Mouse (Mus musculus) intestine, embryonic 14.5 days (tissue): Measurements from ENCODE around the gene Chkb. TPM values are rescaled to one million over a fixed set of nuclear protein-coding genes. Genes with fewer than 3 reads are reported as not detected.
"Not testable (repeated sequence)": the region's sequence is repeated elsewhere in the genome, so short reads cannot be mapped to it uniquely, and the experiment has no call there.

Experiments used
- ATAC-seq: fragments of 200-750 bp; cut with Nextera tagmentation; replicated peaks from 2 replicates; pipeline ENCODE4 v1.8.0; 2017; ENCODE audit warnings: low read depth, moderate number of reproducible peaks, moderate TSS enrichment, moderate library complexity; ENCODE audit not compliant: low FRiP score, low TSS enrichment
- DNase-seq: peaks from one replicate; pipeline ENCODE4 v3.0.0-alpha.2; 2018; ENCODE audit warnings: low spot score
- H3K27ac ChIP-seq: fragments of 300-500 bp; sonication (generic); 2 replicates; pipeline ENCODE4 v1.5.1; 2014; ENCODE audit warnings: low read depth, mild to moderate bottlenecking, control low read depth
- H3K27me3 ChIP-seq: fragments of 300-500 bp; sonication (generic); replicated peaks from 2 replicates; pipeline ENCODE4 v1.6.1; 2014; ENCODE audit warnings: low read length, control low read depth; ENCODE audit not compliant: control insufficient read depth, insufficient read depth
- H3K36me3 ChIP-seq: fragments of 300-500 bp; sonication (generic); 2 replicates; pipeline ENCODE4 v1.6.1; 2014; ENCODE audit warnings: low read length, control low read depth; ENCODE audit not compliant: control insufficient read depth, insufficient read depth
- H3K4me1 ChIP-seq: fragments of 300-500 bp; sonication (generic); replicated peaks from 2 replicates; pipeline ENCODE4 v1.6.1; 2014; ENCODE audit warnings: low read length, control low read depth, mixed read lengths; ENCODE audit not compliant: control insufficient read depth, insufficient read depth
- H3K4me2 ChIP-seq: fragments of 300-500 bp; sonication (generic); 2 replicates; pipeline ENCODE4 v1.6.1; 2014; ENCODE audit warnings: low read length
- H3K4me3 ChIP-seq: fragments of 300-500 bp; sonication (generic); 2 replicates; pipeline ENCODE4 v1.5.1; 2014; ENCODE audit warnings: low read depth, low read length, control low read depth, mixed read lengths
- H3K9ac ChIP-seq: fragments of 300-500 bp; sonication (generic); 2 replicates; pipeline ENCODE4 v1.6.1; 2014; ENCODE audit warnings: mild to moderate bottlenecking, low read length
- H3K9me3 ChIP-seq: fragments of 300-500 bp; sonication (generic); 2 replicates; pipeline ENCODE4 v1.6.1; 2016; ENCODE audit warnings: low read length, control low read depth; ENCODE audit not compliant: control insufficient read depth
- WGBS: fragments of 180-500 bp; shearing (Covaris S2); extraction: QIAGEN DNeasy Blood & Tissue Kit; methylation state at CpG from one replicate; pipeline ENCODE4 v1.1.7; 2014; 5-methylcytosine and 5-hydroxymethylcytosine counted together
- polyA plus RNA-seq: library from polyadenylated mRNA; unstranded; fragments of >200 nt; fragmentation: Nextera tagmentation; extraction: Ambion mirVana; gene quantifications from 2 replicates; pipeline ENCODE4 v1.2.1, GENCODE M21; 2014

The Chkb gene
- polyA plus RNA-seq, 1 experiment from 2014 or later = 49.7 TPM

DNA sequence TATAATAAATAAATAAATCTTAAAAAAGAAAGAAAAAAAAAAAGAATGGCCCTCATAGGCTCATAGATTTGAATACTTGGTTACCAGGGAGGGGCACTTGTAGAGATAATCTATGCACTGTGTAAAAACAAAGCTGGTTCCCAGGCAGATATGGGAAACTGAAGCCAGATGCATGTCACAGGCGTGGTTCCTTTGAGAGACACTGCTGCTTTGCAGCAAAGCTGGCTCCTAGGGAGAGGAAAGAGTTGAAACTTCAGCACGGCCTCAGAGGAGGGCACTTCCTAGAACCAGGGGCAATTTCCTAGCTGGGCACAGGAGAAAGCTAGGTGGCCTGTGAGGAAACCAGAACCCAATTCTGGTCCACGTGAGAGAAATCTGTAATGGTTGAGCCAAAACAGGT is 4.4 kb upstream of the Chkb start:
- no peaks in the 10 kb centered on the region for H3K27me3 ChIP-seq
- no peak overlapping the region for H3K9ac ChIP-seq
- no peak overlapping the region for H3K4me2 ChIP-seq
- no peak overlapping the region for H3K4me3 ChIP-seq
- no peak overlapping the region for H3K27ac ChIP-seq
- no peak for DNase-seq
- no peaks in the 10 kb centered on the region for H3K36me3 ChIP-seq
- 65% methylated on average over 3 of the region's 3 CpGs for WGBS
- ATAC-seq = no peak
- 0 out of 2 replicates have a peak, but pooled peaks cover 5% of the 10 kb centered on the region for H3K4me1 ChIP-seq
- H3K9me3 ChIP-seq = no peaks in the 10 kb centered on the region

DNA sequence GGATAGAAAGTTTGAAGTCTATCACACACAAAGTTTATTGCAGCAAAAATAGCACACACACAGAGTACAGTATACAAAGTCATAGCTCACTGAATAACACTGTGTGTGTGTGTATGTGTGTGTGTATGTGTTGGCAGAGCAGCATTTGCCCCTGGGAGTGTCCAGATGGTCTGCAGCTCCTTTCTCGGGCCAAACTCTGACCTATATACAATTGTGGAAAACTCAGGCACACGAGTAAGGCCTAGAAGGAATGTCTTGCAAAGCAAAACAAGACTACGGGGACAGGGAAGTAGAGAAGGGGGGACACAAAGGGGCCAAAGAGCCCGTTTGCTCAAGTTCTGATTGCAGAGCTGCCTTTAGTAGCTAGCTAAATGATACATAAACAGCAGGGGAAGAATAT is 3.2 kb upstream of the Chkb start:
- Histone ChIP-seq H3K4me3 (no peak overlapping the region), H3K4me1 (peaks cover 14% of the 10 kb centered on the region; the same call in 1 of the 2 replicates), H3K27ac (no peak overlapping the region), H3K9ac (no peak overlapping the region), H3K4me2 (no peak overlapping the region), H3K27me3 (no peaks in the 10 kb centered on the region), H3K36me3 (peaks cover 2% of the 10 kb centered on the region), H3K9me3 (no peaks in the 10 kb centered on the region)
- no peak for ATAC-seq
- 77% methylated on average over 4 of the region's 4 CpGs for WGBS
- DNase-seq = no peak

DNA sequence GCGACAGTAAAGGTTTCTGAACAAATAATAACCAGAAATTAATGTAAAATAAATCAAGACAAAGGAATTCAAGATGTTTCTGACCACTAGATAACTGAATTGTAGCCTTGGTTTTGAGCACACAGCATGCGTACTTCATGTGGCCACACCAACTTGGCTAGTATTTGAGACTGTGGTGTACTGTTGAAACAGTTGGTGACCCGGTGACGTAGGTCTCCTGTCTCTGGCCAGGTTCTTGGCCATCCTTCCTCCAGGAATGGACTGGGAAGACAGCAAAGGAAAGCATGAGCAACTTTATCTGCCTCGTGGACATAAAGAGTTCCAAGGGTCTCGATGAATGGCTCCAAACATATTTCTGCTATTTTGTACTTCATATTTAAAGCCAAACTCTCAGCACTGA is 2.1 kb upstream of the Chkb start:
- Histone ChIP-seq H3K9ac (no peak overlapping the region), H3K9me3 (no peaks in the 10 kb centered on the region), H3K27me3 (no peaks in the 10 kb centered on the region), H3K36me3 (peaks cover 13% of the 10 kb centered on the region), H3K27ac (no peak overlapping the region), H3K4me2 (no peak overlapping the region), H3K4me3 (no peak overlapping the region), H3K4me1 (peaks cover 14% of the 10 kb centered on the region; the same call in 1 of the 2 replicates)
- 90% methylated on average over 6 of the region's 6 CpGs for WGBS
- DNase-seq (no peak), ATAC-seq (no peak)

DNA sequence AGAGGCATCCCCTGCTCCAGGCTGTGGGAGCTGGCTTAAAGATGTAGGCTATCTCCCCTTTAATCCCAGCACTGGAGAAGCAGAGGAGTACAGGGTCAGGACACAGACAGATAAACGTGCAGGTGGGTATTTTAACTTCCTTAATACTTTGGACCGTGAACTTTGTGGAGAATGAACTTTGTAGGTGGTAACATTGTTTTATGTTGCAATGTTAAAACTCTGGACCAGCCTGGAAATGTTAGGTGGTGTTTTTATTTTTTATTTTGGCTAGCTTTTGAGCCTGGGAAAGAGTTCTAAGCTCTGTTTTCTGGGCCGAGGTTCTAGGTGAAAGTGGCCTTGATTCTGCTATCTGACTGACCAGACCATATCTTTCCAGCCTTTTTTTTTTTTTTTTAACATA is 1.6 kb upstream of the Chkb start:
- Histone ChIP-seq H3K9me3 (no peaks in the 10 kb centered on the region), H3K4me1 (peaks cover 14% of the 10 kb centered on the region; the same call in 1 of the 2 replicates), H3K4me3 (no peak overlapping the region), H3K4me2 (no peak overlapping the region), H3K36me3 (peaks cover 19% of the 10 kb centered on the region), H3K27me3 (no peaks in the 10 kb centered on the region), H3K9ac (no peak overlapping the region), H3K27ac (no peak overlapping the region)
- ATAC-seq (no peak), DNase-seq (no peak)
- 85% methylated on average over 3 of the region's 3 CpGs for WGBS

DNA sequence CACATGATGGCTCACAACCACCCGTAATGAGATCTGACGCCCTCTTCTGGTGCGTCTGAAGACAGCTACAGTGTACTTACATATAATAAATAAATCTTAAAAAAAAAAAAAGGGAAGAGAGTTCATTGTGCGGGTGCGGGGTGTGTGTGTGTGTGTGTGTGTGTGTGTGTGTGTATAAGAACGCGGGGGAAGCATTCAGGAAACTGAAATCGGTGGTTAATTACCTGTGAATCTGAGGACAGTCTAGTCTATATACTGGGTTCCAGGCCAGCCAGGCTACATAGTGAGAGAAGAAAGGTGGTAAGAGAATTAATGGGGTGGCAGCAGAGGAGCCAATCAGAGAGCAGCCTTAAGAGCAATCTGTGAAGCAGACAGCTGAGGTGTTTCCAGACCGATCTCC is 1.1 kb upstream of the Chkb start:
- not testable (repeated sequence) for ATAC-seq, H3K4me2 ChIP-seq, DNase-seq, H3K27me3 ChIP-seq, H3K9ac ChIP-seq, H3K27ac ChIP-seq, H3K9me3 ChIP-seq, H3K4me3 ChIP-seq
- Histone ChIP-seq H3K36me3 (peaks cover 23% of the 10 kb centered on the region), H3K4me1 (peaks cover 14% of the 10 kb centered on the region; the same call in 1 of the 2 replicates)
- WGBS = 83% methylated on average over 7 of the region's 9 CpGs

DNA sequence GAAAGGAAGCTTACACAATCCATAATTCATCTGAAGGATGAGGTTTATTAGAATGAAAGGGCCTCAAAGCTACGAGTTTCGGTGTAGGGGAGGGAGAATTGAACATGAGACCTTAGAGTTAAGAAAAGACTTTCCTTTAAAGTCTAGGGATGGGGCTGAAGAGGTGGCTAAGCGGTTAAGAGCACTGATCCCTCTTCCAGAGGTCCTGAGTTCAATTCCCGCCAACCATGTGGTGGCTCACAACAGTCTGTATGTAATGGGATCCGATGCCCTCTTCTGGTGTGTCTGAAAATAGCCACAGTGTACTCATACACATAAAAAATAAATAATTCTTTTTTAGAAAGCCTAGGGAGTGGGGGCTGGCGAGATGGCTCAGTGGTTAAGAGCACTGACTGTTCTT is 633 bp upstream of the Chkb start:
- ATAC-seq (no peak), DNase-seq (no peak)
- Histone ChIP-seq H3K27me3 (no peaks in the 10 kb centered on the region), H3K9ac (peak overlapping the region; percentile 83), H3K9me3 (no peaks in the 10 kb centered on the region), H3K4me3 (peak overlapping the region; percentile 89), H3K4me2 (peak overlapping the region; percentile 90), H3K36me3 (peaks cover 23% of the 10 kb centered on the region), H3K4me1 (peaks cover 14% of the 10 kb centered on the region; the same call in 1 of the 2 replicates), H3K27ac (peak overlapping the region; percentile 95)
- 45% methylated on average over 6 of the region's 6 CpGs for WGBS

DNA sequence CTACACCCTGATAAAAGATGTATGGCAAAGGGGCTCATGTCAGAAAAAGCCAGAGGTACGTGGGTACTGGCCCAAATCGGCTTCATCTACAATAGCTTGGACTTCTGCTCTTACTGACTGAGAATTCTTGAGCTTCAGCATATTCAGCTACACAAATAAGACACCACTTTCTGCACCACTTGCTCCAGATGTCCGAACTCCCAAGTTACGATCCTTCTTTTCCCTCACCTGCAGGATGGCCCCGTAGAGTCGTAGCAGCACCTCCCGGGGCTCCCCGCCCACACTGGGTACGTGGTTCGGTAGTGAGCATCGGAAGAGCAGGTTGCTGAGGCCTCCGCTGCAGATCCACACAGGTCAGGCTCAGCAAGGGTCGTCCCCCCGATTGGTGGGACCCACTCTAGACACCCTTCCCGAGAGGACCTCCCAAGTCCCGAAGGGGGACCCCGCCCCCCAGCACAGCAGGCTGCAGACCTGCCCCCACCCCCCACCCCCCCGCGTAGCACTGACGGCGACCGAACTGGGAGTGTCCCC is 822 bp downstream of the Chkb start:
- no peaks in the 10 kb centered on the region for H3K27me3 ChIP-seq
- peak overlapping the region; percentile 89 for H3K4me3 ChIP-seq
- 4% methylated on average over 22 of the region's 22 CpGs for WGBS
- DNase-seq (no peak), ATAC-seq (peak; percentile 44; the same call in 1 of the 2 replicates)
- H3K36me3 ChIP-seq = peaks cover 23% of the 10 kb centered on the region
- no peaks in the 10 kb centered on the region for H3K9me3 ChIP-seq
- H3K4me1 ChIP-seq = peaks cover 14% of the 10 kb centered on the region; the same call in 1 of the 2 replicates
- H3K9ac ChIP-seq = peak overlapping the region; percentile 83
- H3K4me2 ChIP-seq = peak overlapping the region; percentile 90
- H3K27ac ChIP-seq = no peak overlapping the region; the same call in 1 of the 2 replicates

DNA sequence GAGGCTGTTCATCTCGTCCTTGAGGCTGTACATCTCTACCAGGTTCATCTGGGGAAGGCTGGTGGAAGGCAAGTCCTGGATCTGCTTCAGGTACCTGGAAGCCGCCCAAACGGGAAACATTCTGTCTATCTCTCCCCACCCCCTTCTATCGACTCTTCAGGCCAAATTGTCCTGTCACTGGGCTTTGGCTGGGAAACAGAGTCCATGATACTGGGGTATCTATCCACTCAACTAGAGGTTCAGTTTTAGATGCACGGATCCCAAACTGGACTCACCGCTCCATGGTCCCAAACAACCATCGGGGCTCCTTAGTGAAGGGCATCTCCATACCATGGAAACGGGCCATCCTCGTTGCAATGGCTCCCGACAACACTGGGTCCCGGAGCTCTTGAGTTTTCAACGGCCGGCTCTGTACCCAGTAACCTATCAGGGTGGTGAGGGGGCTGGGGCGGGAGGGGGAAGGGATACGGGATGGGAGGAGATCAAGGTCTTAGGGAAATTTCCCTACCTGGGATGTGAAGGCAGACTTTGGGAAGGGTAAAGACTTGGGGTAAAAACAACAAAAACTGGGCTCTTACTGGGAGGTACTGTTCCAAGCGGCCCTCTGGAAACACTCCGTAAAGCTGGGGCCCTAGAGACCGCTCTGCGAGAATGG is 1.4 kb downstream of the Chkb start:
- ATAC-seq (no peak), DNase-seq (no peak)
- Histone ChIP-seq H3K4me3 (peak overlapping the region; percentile 89), H3K9me3 (no peaks in the 10 kb centered on the region), H3K27ac (no peak overlapping the region), H3K27me3 (no peaks in the 10 kb centered on the region), H3K4me1 (peaks cover 14% of the 10 kb centered on the region; the same call in 1 of the 2 replicates), H3K4me2 (peak overlapping the region; percentile 90), H3K9ac (no peak overlapping the region), H3K36me3 (peaks cover 23% of the 10 kb centered on the region)
- 83% methylated on average over 19 of the region's 19 CpGs for WGBS

DNA sequence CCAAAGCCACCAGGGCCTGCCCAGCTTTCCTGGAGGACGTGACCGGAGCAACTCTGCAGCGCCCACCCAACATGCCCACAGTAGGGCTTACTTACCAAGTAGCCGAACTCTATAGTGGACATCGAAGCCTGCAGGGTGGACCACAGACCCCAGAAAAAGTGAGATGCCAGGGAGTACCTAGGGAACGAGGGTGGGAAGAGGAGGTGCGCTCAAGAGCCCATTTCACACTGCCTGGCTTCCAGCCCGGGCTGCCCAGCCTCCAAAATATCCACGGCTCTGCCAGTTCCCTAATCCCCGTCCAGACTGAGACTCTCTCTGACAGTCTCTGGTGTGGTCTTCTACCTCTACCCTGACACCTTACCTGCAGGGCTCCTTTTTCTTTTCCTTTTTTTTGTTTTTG is 3.0 kb downstream of the Chkb start:
- WGBS = 94% methylated on average over 10 of the region's 10 CpGs
- Histone ChIP-seq H3K27ac (no peak overlapping the region), H3K4me2 (no peak overlapping the region), H3K9me3 (no peaks in the 10 kb centered on the region), H3K4me3 (no peak overlapping the region), H3K9ac (no peak overlapping the region), H3K36me3 (peaks cover 23% of the 10 kb centered on the region), H3K27me3 (no peaks in the 10 kb centered on the region), H3K4me1 (peaks cover 14% of the 10 kb centered on the region; the same call in 1 of the 2 replicates)
- DNase-seq = no peak
- no peak for ATAC-seq
